Mouse (Mus musculus) thymus, postnatal 10 days (tissue): ENCODE data around the gene Calcb.

Experiments used
- DNase-seq, 2 experiments: peaks; one replicate each; pipeline ENCODE4 v3.0.0; 2021; ENCODE audit warnings: low spot score in 2 of 2

The Calcb gene

DNA sequence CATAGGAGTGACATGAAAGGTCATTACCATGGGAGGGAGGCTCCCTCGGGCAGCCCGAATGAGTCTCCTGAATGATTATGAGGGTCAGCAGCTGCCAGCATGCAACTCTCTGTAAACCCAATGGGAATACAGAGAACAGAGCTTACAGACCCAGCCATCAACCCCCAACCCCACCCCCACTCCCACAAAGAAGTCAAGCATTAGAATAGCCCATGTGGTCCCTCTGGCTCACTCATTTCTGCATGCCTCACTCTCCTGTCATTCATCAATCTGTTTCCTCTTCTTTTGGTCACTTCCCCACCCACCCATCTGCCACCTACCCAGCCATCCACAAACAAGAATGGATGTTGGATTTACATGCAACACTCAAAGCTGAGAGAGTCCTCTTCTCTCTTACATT is 35.0 kb downstream of the Calcb start:
- no peak for DNase-seq

DNA sequence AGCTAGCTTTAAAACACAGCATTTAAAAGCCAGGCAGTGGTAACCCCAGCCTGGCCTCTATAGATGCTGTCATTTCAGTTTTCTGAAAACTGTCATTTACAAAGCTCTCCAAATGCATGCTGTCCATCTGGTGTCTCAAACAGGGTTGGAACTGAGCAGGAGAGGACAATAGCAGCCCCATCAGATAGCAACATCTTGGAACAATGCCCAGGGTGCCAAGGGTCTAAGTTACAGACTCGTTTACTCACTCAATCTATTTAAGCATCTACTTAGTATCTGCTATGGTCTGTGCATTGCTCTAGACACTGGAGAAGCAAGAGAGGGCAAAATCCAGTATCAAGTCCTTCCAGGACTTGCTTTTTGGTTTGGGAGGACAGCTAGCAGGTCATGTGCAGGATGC is 35.8 kb downstream of the Calcb start:
- no peak for DNase-seq

DNA sequence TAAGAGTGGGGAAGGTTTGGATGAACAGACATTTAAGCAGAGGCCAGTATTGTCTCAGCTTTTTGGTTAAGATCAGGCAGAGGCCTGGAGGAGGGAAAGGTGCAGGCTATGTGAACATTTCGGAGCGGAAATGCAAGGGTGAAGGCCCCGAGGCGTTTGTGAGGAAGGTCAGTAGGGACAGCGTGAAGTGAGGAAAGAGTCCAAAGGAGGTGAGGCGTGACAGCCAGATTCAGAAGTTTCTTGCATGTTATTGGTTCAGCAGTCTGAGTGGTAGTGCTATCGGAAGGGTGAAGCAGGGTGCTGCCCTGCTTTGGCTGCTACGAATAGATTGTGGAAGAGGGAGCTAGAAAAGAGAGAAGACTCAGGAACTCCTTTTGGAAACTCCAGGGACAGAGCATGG is 36.2 kb downstream of the Calcb start:
- no peak for DNase-seq

DNA sequence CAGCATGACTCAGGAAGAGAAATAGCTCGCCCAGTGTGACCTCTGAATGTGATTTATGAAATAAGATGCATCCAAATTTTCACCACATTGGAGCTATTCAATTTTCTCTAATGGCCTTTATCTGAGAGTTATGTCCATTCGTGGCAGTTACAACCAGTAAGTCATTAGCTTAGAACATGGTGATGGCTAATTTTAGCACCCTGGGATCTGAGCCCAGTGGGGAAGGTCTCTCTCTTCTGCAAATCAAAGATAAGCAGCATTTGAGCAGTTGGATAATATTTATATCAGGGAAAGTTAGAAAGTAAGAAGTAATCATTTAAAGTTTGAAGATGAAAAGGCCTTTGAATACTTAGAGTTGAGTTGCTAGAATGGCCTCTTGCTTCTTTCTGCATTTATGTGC is 44.2 kb downstream of the Calcb start:
- DNase-seq: no peak

DNA sequence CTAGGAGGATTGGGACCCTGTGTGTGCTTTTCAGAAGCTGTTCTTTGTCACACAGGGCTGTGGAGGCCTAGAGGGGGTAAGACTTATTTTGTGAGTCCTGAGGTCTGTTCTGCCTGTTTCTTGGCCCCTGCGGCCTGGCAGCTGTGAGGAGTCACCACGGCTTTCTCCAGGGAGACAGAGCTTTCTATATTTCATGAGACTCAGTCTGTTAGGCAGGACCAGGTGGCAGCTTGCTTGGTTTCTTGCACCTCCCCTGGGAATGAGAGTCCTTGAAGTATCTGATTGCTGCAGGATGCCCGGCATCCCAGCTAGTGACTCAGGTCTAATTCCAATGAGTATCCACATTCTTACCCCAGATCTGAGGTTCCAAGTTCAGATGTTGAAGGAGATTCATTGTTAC is 46.8 kb downstream of the Calcb start:
- no peak for DNase-seq

DNA sequence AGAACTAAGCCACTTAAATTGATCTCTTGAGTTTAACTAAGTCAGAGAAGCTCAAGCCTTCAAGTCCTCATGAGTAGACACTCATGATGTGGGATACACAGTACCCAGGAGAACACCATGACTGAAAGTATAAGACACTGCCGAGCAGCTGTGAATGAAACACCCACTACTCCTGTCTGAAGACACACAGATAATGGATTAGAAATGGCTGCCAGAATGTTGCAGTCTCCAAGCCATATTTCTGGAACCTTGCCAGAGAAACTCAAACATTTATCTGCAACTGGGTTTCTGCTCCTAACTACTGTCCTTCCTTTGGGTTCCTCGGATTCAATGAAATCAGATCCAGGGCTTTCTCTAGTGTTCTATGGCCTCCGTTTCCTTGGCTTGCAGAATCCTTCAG is 48.1 kb downstream of the Calcb start:
- no peak for DNase-seq

DNA sequence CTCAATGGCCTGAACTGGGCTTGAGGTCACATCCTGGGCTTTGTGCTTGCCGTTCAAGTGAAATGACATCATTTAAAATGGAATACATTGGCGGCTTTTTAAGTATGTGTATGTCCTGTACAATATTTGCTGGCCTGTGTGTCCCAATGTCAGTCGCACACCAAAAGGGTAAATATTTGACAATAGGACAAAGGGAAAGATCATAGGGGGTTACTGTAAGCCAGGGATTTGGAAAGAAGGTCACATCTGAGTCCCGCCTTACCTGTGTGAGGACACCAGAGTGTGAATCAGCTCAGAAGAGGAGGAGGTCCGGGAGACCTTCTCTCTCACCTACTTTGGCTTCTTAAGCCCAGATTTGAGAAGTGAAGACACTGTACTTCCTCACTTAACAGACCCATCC is 50.1 kb downstream of the Calcb start:
- DNase-seq: no peak

DNA sequence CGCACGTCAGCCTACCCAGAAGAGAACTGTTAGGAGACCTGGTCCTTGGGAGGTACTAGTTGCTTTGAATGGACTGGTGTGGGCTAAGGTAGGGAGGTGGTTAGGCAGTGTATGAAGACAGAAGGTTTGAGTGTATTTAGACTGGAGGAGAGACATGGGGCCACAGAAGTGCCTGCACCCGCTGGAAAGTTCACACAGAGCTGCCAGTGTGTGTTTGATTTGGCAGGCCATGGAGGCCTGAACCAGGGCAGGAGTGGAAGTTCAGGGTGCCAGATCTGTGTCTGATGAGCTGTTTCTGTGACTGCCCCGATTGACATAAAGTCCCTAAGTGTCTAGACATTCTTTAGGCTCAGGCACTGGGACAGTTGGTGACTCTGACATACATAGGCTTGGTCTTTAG is 50.6 kb downstream of the Calcb start:
- DNase-seq: no peak

DNA sequence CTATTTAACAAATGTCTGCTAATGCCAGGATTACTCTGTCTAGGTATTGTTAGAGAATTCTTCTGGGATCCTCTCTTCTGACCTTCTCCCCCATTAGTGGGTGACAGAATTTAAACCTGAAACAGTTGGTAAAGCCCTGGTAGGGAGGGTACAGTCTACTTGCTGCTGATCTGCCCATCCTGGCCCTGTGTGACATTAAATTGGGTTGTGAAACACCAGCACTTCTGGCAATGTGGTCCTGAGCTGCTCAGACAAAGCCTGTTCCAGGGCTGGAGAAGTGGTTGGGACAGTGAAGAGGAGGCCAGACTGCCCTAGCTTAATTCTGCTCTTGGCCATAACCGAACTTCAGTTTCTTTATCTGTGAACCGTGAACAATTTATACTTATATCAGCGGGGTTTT is 52.1 kb downstream of the Calcb start:
- DNase-seq: no peak

DNA sequence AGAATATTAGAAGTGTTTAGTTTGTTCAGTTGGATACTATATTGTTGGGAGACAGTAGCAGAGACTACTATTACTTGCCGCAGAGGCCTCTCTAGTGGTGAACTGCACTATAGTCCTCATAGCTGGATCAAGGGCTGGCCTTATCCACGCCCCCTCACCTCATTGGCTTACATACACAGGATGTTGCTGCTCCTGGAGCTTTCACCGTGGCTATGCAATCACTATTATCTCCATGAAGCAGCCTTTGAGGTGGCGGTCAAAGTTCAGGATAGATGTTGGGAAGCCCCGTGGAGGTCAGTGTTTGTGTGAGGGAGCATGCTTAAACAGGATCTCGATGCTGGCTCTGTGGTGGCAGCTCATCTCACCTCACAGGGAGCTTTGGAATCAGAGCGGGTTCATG is 53.4 kb downstream of the Calcb start:
- no peak for DNase-seq
